Mouse (Mus musculus) left cerebral cortex, postnatal 25 days (tissue): ENCODE results near the gene 1700021F07Rik. TPM values are rescaled to one million over a fixed set of nuclear protein-coding genes. Genes with fewer than 3 reads are reported as not detected.
A peak's percentile ranks its signal among the peaks of the same experiment; 100 is the strongest.

Experiments
- DNase-seq, 2 experiments: peaks; one replicate each; pipeline ENCODE4 v3.0.0; 2022; ENCODE audit warnings: low spot score in 2 of 2, mixed read lengths in 1 of 2
- intact Hi-C: fragments of 180-260 bp; cut with DNase I; formaldehyde crosslinking; loops from one replicate; pipeline ENCODE4 v1.15.1; 2025
- total RNA-seq, 2 experiments: library from RNA; stranded (reverse); gene quantifications; 2 replicates each; pipeline ENCODE4 v1.2.3; 2021

The 1700021F07Rik gene
- total RNA-seq, 2 experiments from 2014 or later, result not detected

- no peak for DNase-seq
- intact Hi-C loops, result no loop called here
Measured at GRCm38 (mm10) chr2:173558754-173559396, 36.5 kb downstream of the 1700021F07Rik start.

- peak; percentile 72 to 78 for DNase-seq
- intact Hi-C loops, result loop anchor here (1.0 to 5.0 kb wide), 3 partner anchors 376 to 1340 kb away; no protein-coding TSS in a partner anchor
Measured at GRCm38 (mm10) chr2:173561851-173562442, 39.6 kb downstream of the 1700021F07Rik start.

GRCm38 (mm10) chr2:173563336-173563735 is 41.0 kb downstream of the 1700021F07Rik start:
- DNase-seq, result peak; percentile 32 to 37
- intact Hi-C loops, result loop anchor here (5.0 kb wide), 1 partner anchor 1339 kb away; no protein-coding TSS in a partner anchor

GRCm38 (mm10) chr2:173564179-173564578 is 41.8 kb downstream of the 1700021F07Rik start:
- no peak for DNase-seq
- intact Hi-C loops, result loop anchor here (5.0 kb wide), 1 partner anchor 1338 kb away; no protein-coding TSS in a partner anchor

Other genes with a start within 250 kb of the 1700021F07Rik start
- gene Pmepa1, start 246.1 kb upstream of the 1700021F07Rik start, total RNA-seq, result 10 to 100 TPM; 44.9 to 53.8 TPM
- gene Ankrd60, start 55.8 kb downstream of the 1700021F07Rik start, total RNA-seq, result not detected
- 10 to 100 TPM; 24.5 to 29.3 TPM for gene Rab22a, start 137.2 kb downstream of the 1700021F07Rik start, total RNA-seq
- not detected for gene 1700010B08Rik, start 196.8 kb downstream of the 1700021F07Rik start, total RNA-seq
- gene Vapb, start 214.9 kb downstream of the 1700021F07Rik start, total RNA-seq, result 100 to 1,000 TPM; 125 to 133 TPM